Mouse (Mus musculus): ENCODE results near the gene Hk2.

- TF ChIP-seq POLR2A (IDR thresholded peaks at IDR 0.05; ENCODE audit: insufficient read depth, low read length) (no peak), CTCF (IDR thresholded peaks at IDR 0.05; ENCODE audit: low read depth, low read length) (no peak), EP300 (IDR thresholded peaks at IDR 0.05; ENCODE audit: insufficient read depth, low read depth, low read length) (no peak)
These were observed 24.0 kb upstream of the Hk2 start for GRCm38 (mm10) chr6:82798202-82798737.

Data from ES-Bruce4 (cell line).